Mouse (Mus musculus) layer of hippocampus, adult 9-11 months (tissue): ENCODE data around the gene Camk2b.
"Not testable (repeated sequence)": the region's sequence is repeated elsewhere in the genome, so short reads cannot be mapped to it uniquely, and the experiment has no call there.

Source experiments
- DNase-seq: peaks from one replicate; pipeline ENCODE4 v3.0.0; 2022

Gene Camk2b

DNA sequence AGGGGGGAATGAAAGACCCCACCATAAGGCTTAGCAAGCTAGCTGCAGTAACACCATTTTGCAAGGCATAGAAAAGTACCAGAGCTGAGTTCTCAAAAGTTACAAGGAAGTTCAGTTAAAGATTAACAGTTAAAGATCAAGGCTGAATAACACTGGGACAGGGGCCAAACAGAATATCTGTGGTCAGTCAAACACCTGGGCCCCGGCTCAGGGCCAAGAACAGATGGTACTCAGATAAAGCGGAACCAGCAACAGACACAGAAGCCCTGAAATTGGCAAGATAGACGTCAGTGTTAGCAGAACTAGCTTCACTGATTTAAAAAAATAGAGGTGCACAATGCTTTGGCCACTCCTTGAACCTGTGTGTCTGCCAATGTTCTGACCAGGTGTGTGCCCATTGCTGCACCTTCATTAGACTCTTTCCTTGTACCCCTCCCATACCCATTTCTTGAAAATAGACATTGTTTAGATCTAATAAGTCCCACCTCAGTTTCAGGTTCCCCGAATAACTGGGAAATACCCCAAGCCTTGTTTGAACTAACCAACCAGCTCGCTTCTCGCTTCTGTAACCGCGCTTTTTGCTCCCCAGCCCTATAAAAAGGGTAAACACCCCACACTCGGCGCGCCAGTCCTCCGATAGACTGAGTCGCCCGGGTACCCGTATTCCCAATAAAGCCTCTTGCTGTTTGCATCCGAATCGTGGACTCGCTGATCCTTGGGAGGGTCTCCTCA, 55.2 kb downstream of the Camk2b start:
- DNase-seq: not testable (repeated sequence)

DNA sequence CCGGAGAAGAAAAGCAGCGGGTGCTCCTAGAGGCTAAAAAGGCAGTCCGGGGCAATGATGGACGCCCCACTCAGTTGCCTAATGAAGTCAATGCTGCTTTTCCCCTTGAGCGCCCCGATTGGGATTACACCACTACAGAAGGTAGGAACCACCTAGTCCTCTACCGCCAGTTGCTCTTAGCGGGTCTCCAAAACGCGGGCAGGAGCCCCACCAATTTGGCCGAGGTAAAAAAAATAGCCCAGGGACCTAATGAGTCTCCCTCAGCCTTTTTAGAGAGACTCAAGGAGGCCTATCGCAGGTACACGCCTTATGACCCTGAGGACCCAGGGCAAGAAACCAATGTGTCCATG, 58.4 kb downstream of the Camk2b start:
- DNase-seq: not testable (repeated sequence)

DNA sequence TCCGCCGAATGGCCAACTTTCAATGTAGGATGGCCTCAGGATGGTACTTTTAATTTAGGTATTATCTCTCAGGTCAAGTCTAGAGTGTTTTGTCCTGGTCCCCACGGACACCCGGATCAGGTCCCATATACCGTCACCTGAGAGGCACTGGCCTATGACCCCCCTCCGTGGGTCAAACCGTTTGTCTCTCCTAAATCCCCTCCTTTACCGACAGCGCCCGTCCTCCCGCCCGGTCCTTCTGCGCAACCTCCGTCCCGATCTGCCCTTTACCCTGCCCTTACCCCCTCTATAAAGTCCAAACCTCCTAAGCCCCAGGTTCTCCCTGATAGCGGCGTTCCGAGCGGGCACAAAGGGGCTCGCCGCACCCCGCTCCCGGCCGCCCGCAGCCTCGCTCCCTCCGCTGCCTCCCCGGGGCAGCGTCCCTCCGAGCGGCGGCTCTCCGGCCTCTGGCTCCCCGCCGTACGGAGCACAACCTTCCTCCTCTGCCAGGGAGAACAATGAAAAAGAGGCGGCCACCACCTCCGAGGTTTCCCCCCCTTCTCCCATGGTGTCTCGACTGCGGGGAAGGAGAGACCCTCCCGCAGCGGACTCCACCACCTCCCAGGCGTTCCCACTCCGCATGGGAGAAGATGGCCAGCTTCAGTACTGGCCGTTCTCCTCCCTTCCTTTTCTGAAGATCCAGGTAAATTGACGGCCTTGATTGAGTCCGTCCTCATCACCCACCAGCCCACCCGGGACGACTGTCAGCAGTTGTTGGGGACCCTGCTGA, 59.0 kb downstream of the Camk2b start:
- DNase-seq: not testable (repeated sequence)

DNA sequence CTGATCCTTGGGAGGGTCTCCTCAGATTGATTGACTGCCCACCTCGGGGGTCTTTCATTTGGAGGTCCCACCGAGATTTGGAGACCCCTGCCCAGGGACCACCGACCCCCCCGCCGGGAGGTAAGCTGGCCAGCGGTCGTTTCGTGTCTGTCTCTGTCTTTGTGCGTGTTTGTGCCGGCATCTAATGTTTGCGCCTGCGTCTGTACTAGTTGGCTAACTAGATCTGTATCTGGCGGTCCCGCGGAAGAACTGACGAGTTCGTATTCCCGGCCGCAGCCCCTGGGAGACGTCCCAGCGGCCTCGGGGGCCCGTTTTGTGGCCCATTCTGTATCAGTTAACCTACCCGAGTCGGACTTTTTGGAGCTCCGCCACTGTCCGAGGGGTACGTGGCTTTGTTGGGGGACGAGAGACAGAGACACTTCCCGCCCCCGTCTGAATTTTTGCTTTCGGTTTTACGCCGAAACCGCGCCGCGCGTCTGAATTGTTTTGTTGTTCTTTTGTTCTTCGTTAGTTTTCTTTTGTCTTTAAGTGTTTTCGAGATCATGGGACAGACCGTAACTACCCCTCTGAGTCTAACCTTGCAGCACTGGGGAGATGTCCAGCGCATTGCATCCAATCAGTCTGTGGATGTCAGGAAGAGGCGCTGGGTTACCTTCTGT, 59.7 kb downstream of the Camk2b start:
- not testable (repeated sequence) for DNase-seq

DNA sequence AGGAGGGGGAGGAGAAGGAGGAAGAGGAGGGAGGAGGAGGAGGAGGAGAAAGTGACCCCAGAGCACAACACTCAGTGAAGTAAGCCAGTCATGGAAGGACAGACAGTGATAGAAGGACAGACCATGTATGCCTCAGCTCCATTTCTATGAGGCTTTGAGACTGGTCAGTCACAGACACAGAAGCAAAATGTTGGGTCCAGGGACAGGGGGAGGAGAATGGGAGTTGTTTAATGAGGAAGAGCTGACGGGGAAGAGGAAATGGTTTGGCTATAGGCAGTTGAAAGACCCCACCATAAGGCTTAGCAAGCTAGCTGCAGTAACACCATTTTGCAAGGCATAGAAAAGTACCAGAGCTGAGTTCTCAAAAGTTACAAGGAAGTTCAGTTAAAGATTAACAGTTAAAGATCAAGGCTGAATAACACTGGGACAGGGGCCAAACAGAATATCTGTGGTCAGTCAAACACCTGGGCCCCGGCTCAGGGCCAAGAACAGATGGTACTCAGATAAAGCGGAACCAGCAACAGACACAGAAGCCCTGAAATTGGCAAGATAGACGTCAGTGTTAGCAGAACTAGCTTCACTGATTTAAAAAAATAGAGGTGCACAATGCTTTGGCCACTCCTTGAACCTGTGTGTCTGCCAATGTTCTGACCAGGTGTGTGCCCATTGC, 60.7 kb downstream of the Camk2b start:
- not testable (repeated sequence) for DNase-seq

DNA sequence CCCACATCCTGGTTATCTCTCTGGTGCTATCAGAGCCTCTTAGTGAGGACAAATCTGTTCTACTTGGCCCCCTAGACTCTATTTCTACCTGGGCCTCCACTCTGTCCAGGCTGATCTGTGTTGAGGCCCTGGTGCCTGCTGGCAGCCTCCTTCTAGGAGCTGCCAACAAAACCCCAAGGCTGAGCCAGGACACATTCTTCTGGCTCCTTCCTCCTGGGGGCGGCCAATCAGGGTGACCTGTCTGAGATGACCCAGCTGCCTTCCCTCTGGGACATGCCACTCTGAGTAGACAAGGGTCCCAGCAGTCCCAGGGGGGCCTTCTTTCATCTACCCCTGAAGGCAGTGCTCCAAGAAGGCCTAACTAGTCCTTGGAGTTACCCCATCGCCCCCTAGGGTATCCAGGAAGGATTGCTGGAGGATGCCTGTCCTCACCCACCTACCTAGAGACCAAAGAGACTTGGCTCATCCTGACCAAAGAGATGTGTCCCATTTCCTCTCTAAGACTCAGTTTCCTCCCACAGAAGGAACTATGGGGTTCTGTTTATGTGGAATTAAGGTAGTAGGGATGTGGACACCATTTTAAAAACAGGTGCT, 63.0 kb downstream of the Camk2b start:
- no peak for DNase-seq

DNA sequence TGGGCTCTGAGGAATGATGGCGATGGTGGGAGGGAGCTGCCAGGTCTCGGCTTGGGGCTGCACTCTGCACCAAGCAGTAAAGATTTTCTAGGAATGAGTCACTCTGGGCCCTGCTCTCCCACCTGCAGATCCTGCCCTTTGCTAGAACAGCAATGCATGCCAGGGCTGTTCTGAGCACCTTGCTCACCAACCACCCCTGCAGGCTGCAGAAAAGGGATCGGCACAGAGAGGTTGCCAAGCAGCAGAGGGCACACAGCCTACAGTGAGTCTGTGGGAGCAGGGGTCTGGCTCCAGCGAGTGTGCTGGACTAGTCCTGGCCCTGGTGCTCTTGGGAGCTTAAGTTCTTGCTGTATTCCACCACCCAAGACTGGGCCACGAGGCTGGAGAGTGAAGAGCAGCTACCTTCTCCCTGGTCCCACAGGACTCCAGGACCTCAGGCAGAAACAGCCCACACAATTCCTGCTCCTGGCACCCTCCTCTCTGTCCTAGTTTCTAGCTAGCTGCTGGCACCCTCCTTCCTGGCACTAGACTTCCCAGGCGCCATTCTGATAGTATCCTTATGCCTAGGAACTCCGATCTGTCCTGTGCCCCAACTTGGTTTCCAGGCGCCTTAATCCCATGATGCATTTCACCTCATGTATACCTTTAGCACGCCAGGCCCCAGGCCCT, 64.0 kb downstream of the Camk2b start:
- peak; percentile 43 for DNase-seq

DNA sequence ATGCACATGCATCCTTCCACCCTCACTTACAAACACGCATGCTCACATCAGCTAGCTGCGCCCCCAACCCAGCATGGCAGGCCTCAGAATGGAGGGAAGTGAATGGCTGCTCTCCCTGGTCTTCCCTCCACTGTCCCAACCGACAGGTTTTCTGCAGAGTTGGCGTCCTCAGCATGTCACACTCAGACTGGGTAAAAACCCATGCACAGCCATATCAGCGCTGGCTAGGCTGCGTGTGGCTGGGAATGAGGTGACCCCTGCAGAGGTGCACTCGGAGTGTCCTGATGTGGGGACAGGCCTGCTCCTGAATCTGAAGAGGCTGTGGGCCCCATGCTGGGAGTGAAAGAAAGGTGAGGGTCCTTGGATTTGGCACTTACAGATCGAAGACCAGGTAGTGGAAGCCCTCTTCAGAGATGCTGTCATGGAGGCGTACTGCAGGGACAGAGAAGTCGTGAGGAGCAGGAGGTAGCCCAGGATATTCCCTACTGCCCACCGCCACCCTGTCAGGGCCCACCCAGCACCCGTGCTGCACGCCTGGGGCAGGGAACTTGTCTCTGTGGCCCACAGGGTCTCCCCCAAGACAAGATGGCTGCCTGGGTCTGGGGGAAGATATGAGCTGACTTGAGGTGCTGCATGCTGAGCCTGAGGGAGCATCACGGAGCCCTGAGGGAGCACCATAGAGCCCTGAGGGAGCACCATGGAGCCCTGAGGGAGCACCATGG, 65.0 kb downstream of the Camk2b start:
- DNase-seq: no peak

DNA sequence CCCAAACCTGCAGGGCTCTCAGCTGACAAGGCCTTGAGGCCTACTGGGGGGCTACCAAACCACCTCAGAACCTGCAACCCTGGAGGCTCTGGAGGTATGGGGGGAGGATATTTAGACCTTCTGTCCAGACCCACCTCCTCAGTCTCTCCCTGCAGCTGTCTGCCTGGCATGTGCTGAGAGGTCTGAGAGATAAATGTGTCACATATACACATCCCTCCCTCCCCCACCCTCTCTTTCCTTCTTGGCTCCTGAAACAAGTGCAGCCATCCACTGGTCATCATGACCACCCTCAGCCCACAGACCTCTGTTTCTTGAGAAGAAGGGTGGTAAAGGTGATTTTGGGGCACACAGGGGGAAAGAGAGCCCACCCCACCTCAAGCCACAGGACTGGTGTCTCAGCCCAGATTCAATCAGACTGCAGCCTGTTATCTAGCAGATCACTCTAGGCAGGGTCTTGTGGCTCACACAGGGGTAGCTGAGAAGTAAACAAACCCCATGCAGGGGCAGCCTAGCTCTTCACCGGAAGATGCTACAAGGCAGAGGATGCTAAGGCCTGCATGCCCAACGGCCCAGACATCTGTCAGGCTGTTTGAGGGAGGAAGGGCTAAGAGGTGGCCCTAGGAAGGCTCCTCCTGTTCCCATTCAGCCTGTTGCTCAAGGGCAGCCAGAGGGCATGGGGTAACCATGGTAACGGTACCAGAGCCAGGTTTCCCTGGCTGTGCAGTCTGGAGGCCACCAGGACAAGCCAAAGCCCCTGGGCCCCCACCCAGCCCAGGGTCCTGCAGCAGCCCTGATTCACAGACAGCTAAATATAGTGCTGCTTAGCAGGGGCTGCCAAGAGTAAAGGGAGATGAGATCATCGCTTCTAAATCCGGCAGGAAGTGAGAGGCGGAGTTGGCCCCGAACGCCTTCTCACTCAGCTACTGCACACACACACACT, 66.1 kb downstream of the Camk2b start:
- peak; percentile 95 for DNase-seq

DNA sequence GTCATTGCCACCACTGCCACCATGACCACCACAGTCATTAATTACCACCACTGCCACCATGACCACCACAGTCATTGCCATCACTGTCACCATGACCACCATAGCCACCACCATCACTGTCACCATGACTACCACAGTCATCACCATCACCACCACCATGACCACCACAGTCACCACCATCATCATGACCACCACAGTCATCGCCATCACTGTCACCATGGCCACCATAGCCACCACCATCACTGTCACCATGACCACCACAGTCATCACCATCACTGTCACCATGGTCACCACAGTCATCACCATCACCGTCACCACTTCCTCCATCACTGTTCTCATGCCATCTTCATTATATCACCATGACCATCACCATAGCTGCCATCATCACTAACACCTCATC, 67.7 kb downstream of the Camk2b start:
- DNase-seq: no peak

DNA sequence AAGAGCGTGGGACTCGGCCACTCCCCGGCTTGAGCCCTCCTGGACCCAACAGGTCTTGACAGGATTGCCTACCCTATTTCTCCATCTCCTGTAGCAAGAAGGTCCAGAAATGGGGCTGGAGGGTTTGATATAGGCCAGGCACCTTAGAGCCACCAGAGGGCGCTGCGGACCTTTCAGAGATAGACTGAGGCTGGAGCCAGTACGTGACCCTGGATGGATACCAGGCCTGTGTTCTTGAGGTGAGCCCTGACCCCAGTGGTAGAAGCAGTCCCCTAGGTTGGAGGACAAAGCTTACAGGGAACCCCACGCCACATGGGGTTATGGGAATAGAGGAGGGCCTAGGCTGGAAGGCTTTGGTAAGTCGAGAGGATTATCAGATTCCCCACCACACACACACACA, 70.2 kb downstream of the Camk2b start:
- peak; percentile 75 for DNase-seq

DNA sequence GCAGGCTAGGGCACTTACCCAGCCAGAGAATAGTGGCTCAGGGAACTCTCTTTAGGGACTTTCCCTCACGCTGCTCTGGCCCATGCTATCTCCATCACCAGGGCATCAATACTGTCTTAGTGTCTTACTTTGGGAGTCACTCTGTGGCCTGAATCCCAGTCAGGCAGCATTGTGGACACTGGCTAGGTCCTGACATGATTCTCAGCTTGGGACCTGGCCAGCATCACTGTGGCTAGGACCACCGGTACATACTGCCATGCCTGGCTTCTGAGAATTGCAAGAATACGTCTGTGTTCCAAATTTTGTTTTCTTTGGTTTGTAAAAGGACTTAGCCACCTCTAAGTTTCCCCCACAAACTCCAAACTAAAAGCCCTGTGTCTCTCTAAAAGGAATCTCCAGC, 71.3 kb downstream of the Camk2b start:
- DNase-seq: no peak

DNA sequence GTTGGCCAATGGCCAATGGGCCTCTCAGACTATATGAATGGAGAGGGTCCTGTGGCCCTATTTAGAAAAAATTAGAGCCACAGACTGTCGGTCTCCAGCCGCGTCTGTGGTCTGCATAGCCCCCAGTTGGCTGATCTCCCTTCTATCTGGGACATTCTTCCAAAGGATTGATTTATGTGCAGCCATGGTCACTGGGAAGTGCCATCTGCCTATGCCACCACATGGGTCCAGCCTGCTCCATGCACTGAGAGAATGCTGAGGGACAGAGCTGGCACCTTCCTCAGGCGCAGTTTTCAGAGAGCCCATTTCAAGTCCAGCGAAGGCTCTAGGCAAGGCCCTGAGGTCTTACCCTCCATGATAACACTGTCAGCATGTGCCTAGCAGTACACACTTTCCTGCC, 72.0 kb downstream of the Camk2b start:
- no peak for DNase-seq

DNA sequence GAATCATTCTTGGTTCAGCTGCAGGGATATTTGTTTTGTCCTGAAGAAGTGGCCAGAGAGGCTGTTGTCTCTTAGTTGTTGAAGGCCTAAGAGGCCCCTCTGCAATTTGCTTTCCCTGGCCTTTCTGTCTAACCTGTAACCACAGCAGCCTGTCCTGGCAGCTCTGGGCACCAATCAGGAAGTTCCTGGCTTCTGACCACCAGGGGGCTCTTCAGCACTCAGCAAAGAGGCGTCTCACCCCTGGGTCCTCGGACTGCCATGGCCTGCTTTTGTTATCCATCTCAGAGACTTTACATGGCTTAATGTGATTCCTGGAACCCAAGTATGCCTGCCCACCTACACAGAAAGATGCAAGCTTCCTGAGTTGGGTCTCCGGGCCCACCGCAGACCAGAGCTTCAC, 75.3 kb downstream of the Camk2b start:
- no peak for DNase-seq

DNA sequence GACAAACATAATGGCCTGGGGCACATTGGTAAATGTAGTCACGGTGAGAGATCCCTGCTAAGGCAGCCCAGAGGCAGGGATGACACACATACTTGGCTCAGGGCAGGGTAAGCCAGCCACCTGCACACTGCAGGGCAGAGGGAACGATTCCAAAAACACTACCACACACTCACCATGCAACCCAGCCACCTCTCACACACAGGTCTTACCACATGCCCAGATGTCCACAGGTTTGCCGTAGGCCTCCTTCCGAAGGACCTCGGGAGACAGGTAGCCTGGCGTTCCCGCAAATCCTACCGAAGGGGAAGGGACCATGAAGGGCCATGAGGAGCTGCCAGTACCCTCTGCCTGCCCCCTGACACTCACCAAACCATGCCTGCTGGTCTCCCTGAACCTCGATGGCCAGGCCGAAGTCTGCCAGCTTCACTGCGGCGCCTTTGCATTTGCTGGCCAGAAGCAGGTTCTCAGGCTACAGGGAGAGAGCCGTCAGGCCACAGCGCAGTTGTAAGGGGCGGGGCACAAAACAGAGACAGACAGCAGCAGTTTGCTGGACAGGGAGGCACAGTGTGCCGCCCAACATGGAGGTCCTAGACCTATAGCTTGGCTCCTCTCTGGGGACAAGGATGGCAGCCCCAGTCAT, 76.1 kb downstream of the Camk2b start:
- DNase-seq: no peak

DNA sequence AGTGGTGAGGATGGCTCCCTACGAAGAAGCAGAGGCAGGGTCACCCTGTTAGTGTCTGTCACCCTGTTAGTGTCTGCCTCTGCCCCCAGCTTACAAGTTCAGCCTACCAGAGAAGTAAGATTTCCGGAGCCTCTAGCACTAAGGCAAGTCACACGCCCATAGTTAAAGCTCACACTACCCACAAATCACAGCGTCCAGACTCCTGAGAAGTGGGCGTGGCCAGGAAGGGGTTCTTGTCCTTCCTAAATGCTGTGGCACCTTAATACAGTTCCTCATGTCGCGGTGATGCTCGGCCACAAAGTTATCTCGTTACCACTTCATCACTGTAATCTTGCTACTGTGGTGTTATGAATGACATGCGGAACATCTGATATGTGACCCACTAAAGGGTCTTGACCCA, 78.0 kb downstream of the Camk2b start:
- no peak for DNase-seq

DNA sequence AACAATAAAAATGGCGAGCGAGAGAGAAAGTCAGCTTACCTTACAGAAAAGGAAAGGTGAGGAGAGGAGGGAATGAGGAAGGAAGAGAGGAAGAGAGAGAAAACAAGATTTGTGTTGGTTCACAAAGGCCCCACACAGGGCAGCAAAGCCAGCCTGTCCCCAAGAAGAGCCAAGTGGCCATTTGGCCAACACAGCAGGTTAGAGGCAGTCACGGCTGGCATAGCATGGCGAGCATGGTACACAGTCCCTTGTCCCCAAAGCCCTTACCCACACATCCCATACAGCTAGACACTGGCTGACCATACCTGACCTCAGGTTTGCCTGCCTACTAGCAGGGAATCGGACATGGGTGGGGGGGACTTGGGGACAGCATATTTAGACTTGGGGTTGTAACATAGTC, 82.5 kb downstream of the Camk2b start:
- no peak for DNase-seq

DNA sequence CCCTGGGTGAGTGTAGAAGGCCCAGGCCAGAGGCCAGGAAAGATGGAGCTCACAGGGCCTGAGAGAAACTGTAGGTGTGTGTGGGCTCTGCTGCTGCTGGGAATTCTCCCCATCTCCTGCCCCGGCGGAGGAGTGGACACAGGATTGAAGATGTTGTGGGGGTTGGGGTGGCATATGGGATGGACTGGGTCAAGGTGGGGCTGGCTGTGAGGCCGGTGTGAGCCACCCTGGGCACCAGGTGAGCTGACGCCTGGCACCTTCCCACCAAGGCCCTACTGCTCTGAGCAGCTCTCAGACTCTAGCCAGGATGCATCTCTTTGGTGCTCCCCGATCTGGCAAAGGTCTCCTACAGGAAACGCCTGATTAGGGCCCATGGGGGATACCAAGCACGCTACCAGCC, 84.8 kb downstream of the Camk2b start:
- DNase-seq: no peak

DNA sequence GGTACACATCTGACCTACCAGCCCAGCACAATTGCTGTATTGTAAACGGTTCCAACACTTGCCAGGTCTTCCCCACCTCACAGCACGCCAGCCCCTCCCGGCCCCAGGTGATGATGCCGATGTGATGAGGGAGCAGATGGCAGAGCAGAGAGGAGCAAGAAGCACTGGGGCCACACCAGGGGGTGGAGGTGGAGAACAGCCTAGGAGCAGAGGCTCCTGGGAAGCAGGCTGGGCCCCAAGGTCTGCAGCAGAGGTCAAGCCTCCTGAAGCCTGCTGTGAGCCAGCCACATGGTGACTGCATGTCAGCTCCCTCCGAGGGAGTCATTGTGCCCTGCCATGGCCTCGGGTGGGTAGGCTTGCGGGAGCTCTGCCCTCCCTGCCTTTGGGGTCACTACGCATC, 85.6 kb downstream of the Camk2b start:
- DNase-seq: no peak

DNA sequence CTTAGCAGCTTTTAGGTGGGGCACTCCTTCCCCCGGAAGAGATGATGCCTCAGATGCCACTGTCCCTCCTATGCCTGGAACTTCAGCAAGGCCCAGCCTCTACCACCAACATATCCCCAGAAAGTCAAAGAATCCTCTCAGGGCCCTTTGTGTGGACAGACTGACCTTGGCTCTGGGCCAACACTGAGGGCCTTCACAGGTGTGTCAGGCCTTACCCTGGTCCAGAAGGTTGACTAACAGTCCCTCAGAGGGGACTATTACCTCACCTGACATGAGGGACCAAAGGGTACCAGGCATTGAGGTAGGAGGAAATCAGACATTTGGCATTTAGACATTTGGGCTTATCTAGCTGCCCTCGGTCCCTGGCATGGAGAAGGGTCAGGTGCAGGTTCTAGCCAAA, 86.1 kb downstream of the Camk2b start:
- no peak for DNase-seq
